Mouse (Mus musculus) ES-Bruce4 (cell line): ENCODE measurements at regions not wholly inside any gene's neighbourhood (a gene's known extent, or its start where the extent isn't known, plus 50 kb on each side); places are given as distances from the start of the nearest gene placed in this dataset.

ENCODE experiments used
- H3K27ac ChIP-seq: 2 replicates; pipeline ENCODE4 v1.5.1; 2012; ENCODE audit warnings: low read length, inconsistent platforms; ENCODE audit not compliant: insufficient read depth
- H3K27me3 ChIP-seq: 2 replicates; pipeline ENCODE4 v1.6.1; 2012; ENCODE audit warnings: mild to moderate bottlenecking, low read length, inconsistent platforms; ENCODE audit not compliant: control insufficient read depth, poor library complexity, insufficient read depth, severe bottlenecking
- H3K36me3 ChIP-seq: 2 replicates; pipeline ENCODE4 v1.6.1; 2012; ENCODE audit warnings: inconsistent platforms, mild to moderate bottlenecking, low read length, moderate library complexity; ENCODE audit not compliant: control insufficient read depth, poor library complexity, insufficient read depth, severe bottlenecking
- H3K4me1 ChIP-seq: one replicate; pipeline ENCODE4 v1.8.1; 2011; ENCODE audit warnings: low read length; ENCODE audit not compliant: control insufficient read depth, insufficient read depth
- H3K4me3 ChIP-seq: 2 replicates; pipeline ENCODE4 v1.5.1; 2011; ENCODE audit warnings: low read depth, mild to moderate bottlenecking, low read length
- H3K9ac ChIP-seq: 2 replicates; pipeline ENCODE4 v1.6.1; 2012; ENCODE audit warnings: low read depth, mild to moderate bottlenecking, inconsistent platforms; ENCODE audit not compliant: poor library complexity, severe bottlenecking
- H3K9me3 ChIP-seq: replicated peaks from 2 replicates; pipeline ENCODE4 v1.6.1; 2012; ENCODE audit warnings: mild to moderate bottlenecking, low read length, inconsistent platforms; ENCODE audit not compliant: control insufficient read depth, poor library complexity, insufficient read depth, severe bottlenecking
- CTCF ChIP-seq: IDR thresholded peaks from one replicate; pipeline ENCODE4 v1.8.1; 2011; ENCODE audit warnings: low read depth, low read length
- EP300 ChIP-seq: IDR thresholded peaks from 2 replicates; pipeline ENCODE4 v1.6.1; 2011; ENCODE audit warnings: low read depth, low read length; ENCODE audit not compliant: insufficient read depth
- POLR2A ChIP-seq: IDR thresholded peaks from one replicate; pipeline ENCODE4 v1.8.1; 2011; ENCODE audit warnings: low read length; ENCODE audit not compliant: insufficient read depth

DNA sequence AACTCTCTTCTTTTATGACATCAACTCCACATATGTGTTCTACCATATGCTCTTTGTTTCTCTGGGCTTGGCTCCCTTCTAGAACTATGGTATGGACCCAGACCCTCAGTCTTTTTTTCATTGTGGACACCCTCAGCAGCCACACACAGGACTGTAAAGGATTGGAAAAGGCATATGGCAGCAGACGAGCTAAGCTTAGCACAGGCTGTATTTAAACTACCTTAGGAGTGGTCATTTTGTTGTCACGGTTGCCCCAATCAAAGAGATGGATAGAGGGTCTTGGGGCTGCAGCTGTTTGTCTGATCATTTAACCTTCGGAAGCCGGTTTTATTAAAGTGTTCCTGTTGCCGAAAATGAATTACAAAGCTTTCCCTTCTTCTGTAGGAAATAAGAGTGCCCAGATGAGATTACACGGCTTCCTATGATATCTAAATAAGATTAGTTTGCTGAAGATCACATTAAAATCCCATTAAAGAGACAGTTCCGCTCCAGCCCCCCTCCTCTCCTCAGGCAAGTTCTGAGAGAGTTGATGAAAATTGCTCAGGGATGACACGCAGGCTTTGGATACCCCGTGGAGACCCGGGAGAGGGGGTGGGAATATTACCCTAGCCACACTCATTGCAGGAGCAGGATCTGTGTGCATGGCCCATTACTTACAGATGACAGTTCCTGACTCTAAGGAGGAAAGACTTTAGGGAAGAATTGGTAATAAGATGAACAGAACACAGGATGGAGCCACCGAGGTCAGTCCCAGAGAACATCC lies 227.4 kb upstream of the Ddx18 start:
- Histone ChIP-seq H3K27ac (no peak overlapping the region), H3K36me3 (no peaks in the 10 kb centered on the region), H3K27me3 (no peaks in the 10 kb centered on the region), H3K4me1 (no peaks in the 10 kb centered on the region), H3K9ac (no peak overlapping the region), H3K9me3 (no peaks in the 10 kb centered on the region), H3K4me3 (no peak overlapping the region)
- TF ChIP-seq CTCF (no peak), EP300 (no peak), POLR2A (no peak)

GRCm38 (mm10) chr1:121785631-121786030 lies 217.8 kb upstream of the Ddx18 start:
- no peaks in the 10 kb centered on the region for H3K27me3 ChIP-seq
- no peak for TF ChIP-seq EP300
- no peak for TF ChIP-seq CTCF
- TF ChIP-seq POLR2A: no peak
- H3K36me3 ChIP-seq: no peaks in the 10 kb centered on the region
- H3K9me3 ChIP-seq: no peaks in the 10 kb centered on the region; the same call in 1 of the 2 replicates
- no peak overlapping the region for H3K4me3 ChIP-seq
- H3K27ac ChIP-seq: no peak overlapping the region
- H3K4me1 ChIP-seq: no peaks in the 10 kb centered on the region
- H3K9ac ChIP-seq: no peak overlapping the region

GRCm38 (mm10) chr1:121773988-121774387 lies 206.2 kb upstream of the Ddx18 start:
- Histone ChIP-seq H3K27ac (no peak overlapping the region), H3K9me3 (peaks cover 12% of the 10 kb centered on the region; the same call in 1 of the 2 replicates), H3K4me1 (no peaks in the 10 kb centered on the region), H3K36me3 (no peaks in the 10 kb centered on the region), H3K27me3 (no peaks in the 10 kb centered on the region), H3K9ac (no peak overlapping the region), H3K4me3 (no peak overlapping the region)
- no peak for TF ChIP-seq POLR2A
- TF ChIP-seq EP300: no peak
- no peak for TF ChIP-seq CTCF

DNA sequence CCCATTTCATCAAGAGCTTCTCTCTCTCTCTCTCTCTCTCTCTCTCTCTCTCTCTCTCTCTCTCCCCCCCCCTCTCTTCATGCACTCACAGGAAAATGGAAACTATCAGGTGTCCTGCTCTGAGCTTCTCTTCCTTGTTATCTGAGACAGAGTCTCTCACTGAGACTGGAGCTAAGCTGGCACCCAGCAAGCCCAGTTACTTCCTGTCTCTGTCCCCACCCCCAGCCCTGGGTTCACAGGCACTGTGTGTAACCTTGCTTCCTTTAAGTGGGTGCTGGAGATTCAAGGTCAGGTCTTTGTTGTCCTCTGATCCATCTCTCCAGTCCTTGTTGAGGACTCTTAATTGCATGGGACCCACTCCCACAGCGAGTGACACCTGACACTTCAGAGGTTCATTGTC lies 203.7 kb upstream of the Ddx18 start:
- Histone ChIP-seq H3K9me3 (0 out of 2 replicates have a peak, but pooled peaks cover 6% of the 10 kb centered on the region), H3K9ac (no peak overlapping the region), H3K36me3 (no peaks in the 10 kb centered on the region), H3K27me3 (no peaks in the 10 kb centered on the region), H3K27ac (no peak overlapping the region), H3K4me3 (no peak overlapping the region), H3K4me1 (no peaks in the 10 kb centered on the region)
- TF ChIP-seq EP300: no peak
- TF ChIP-seq POLR2A: no peak
- no peak for TF ChIP-seq CTCF

- no peak overlapping the region for H3K4me3 ChIP-seq
- TF ChIP-seq POLR2A: no peak
- no peak for TF ChIP-seq EP300
- TF ChIP-seq CTCF: no peak
- no peak overlapping the region for H3K27ac ChIP-seq
- no peaks in the 10 kb centered on the region for H3K36me3 ChIP-seq
- no peak overlapping the region for H3K9ac ChIP-seq
- no peaks in the 10 kb centered on the region for H3K27me3 ChIP-seq
- 0 out of 2 replicates have a peak, but pooled peaks cover 3% of the 10 kb centered on the region for H3K9me3 ChIP-seq
- H3K4me1 ChIP-seq: no peaks in the 10 kb centered on the region
Observed at GRCm38 (mm10) chr1:121770936-121771335, 203.1 kb upstream of the Ddx18 start.

GRCm38 (mm10) chr1:121760086-121760485 lies 192.3 kb upstream of the Ddx18 start:
- Histone ChIP-seq H3K4me1 (no peaks in the 10 kb centered on the region), H3K9me3 (no peaks in the 10 kb centered on the region), H3K4me3 (no peak overlapping the region), H3K27ac (no peak overlapping the region), H3K27me3 (no peaks in the 10 kb centered on the region), H3K36me3 (no peaks in the 10 kb centered on the region), H3K9ac (no peak overlapping the region)
- TF ChIP-seq CTCF: no peak
- no peak for TF ChIP-seq POLR2A
- TF ChIP-seq EP300: no peak
